Mouse (Mus musculus) midbrain, embryonic 16.5 days (tissue): ENCODE measurements around the gene Bloc1s4. TPM values are rescaled to one million over a fixed set of nuclear protein-coding genes. Genes with fewer than 3 reads are reported as not detected.

Source experiments
- ATAC-seq: fragments of 200-750 bp; cut with Nextera tagmentation; 2 replicates; pipeline ENCODE4 v1.8.0; 2017; ENCODE audit warnings: moderate TSS enrichment
- H3K27ac ChIP-seq: fragments of 300-500 bp; sonication (generic); 2 replicates; pipeline ENCODE4 v1.5.1; 2014; ENCODE audit warnings: mild to moderate bottlenecking, low read length, mixed read lengths
- H3K27me3 ChIP-seq: fragments of 300-500 bp; sonication (generic); 2 replicates; pipeline ENCODE4 v1.6.1; 2014; ENCODE audit warnings: low read depth, low read length, mixed read lengths; ENCODE audit not compliant: control insufficient read depth, insufficient read depth
- H3K36me3 ChIP-seq: fragments of 300-500 bp; sonication (generic); 2 replicates; pipeline ENCODE4 v1.6.1; 2014; ENCODE audit warnings: mild to moderate bottlenecking, low read length, moderate library complexity, mixed read lengths; ENCODE audit not compliant: control insufficient read depth, insufficient read depth
- H3K4me1 ChIP-seq: fragments of 300-500 bp; sonication (generic); 2 replicates; pipeline ENCODE4 v1.6.1; 2014; ENCODE audit warnings: mild to moderate bottlenecking, low read length, mixed read lengths; ENCODE audit not compliant: control insufficient read depth, insufficient read depth
- H3K4me2 ChIP-seq: fragments of 300-500 bp; sonication (generic); 2 replicates; pipeline ENCODE4 v1.6.1; 2014; ENCODE audit warnings: mild to moderate bottlenecking, low read length, mixed read lengths
- H3K4me3 ChIP-seq: fragments of 300-500 bp; sonication (generic); 2 replicates; pipeline ENCODE4 v1.5.1; 2014; ENCODE audit warnings: low read depth, mild to moderate bottlenecking, low read length, moderate library complexity, mixed read lengths
- H3K9ac ChIP-seq: fragments of 300-500 bp; sonication (generic); 2 replicates; pipeline ENCODE4 v1.6.1; 2014; ENCODE audit warnings: low read depth, low read length, mixed read lengths
- H3K9me3 ChIP-seq: fragments of 300-500 bp; sonication (generic); replicated peaks from 2 replicates; pipeline ENCODE4 v1.6.1; 2014; ENCODE audit warnings: mild to moderate bottlenecking, low read length, mixed read lengths; ENCODE audit not compliant: control insufficient read depth, poor library complexity, severe bottlenecking
- WGBS: fragments of 180-500 bp; shearing (Covaris S2); extraction: QIAGEN DNeasy Blood & Tissue Kit; methylation state at CpG from one replicate; pipeline ENCODE4 v1.1.7; 2014; 5-methylcytosine and 5-hydroxymethylcytosine counted together
- polyA plus RNA-seq: library from polyadenylated mRNA; unstranded; fragments of >200 nt; fragmentation: Nextera tagmentation; extraction: Ambion mirVana; gene quantifications from 2 replicates; pipeline ENCODE4 v1.2.1, GENCODE M21; 2015

Bloc1s4 gene
- polyA plus RNA-seq, 1 experiment from 2014 or later = 29.3 TPM

DNA sequence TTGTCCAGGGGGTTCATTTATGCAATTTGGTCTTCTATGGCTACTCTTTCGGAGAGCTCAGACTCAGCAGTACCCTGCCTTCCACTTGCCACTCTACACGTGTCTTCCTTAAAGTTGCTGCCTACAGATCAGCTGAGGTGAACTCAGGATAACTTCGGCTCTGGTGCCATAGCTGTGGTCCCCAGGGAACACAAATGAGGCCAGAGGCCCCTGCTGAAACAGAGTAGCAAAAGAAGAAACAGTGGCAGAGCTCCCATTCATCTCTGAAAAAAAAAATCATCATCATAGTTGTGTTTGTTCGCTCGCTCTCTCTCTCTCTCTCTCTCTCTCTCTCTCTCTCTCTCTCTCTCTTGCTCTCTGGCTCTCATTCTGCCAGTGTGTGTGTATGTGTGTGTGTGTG is 49.8 kb downstream of the Bloc1s4 start:
- Histone ChIP-seq H3K4me3 (no peak overlapping the region), H3K9ac (no peak overlapping the region), H3K4me1 (peaks cover 12% of the 10 kb centered on the region), H3K4me2 (no peak overlapping the region), H3K27me3 (no peaks in the 10 kb centered on the region), H3K27ac (no peak overlapping the region), H3K36me3 (no peaks in the 10 kb centered on the region), H3K9me3 (no peaks in the 10 kb centered on the region)
- 74% methylated on average over 5 of the region's 5 CpGs for WGBS
- no peak for ATAC-seq

DNA sequence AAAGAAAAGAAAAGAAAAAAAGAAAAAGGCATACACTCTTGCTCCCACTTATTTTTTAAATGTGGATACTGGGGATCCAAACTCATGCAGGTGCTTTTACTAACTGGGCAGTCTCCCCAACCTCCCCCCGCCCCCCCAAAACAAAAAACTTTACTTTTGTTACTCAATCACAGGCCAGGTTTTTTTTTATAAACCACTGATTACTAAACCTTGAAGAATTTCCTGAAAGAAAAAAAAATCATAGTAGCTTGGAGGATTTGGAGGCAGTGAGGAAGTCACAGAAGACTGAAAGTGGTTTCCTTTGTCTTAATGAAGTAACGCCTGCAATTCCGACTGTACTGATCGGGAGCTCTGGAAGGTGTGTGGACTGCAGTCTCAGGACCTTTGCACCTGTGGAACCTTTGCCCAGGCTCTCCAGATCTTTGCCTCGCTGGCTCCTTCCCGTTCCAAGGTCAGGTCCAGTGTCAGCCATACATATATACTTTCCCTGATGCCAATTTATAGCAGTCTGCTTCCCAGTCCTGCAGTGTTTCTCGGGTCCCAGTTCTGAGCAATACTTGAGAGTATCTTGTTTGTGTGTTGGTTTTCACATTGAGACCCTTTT is 50.3 kb downstream of the Bloc1s4 start:
- Histone ChIP-seq H3K4me2 (no peak overlapping the region), H3K4me1 (peaks cover 18% of the 10 kb centered on the region), H3K9me3 (no peaks in the 10 kb centered on the region), H3K27me3 (no peaks in the 10 kb centered on the region), H3K9ac (no peak overlapping the region), H3K36me3 (no peaks in the 10 kb centered on the region), H3K27ac (no peak overlapping the region), H3K4me3 (no peak overlapping the region)
- no peak for ATAC-seq
- 84% methylated on average over 7 of the region's 7 CpGs for WGBS

Other genes starting within 250 kb of the Bloc1s4 start
- gene Tbc1d14, start 155.4 kb downstream of the Bloc1s4 start, polyA plus RNA-seq = 74.6 and 76.1 TPM in 2 replicates
- 40.6 and 43.5 TPM in 2 replicates for gene D5Ertd579e, start 52.6 kb downstream of the Bloc1s4 start, polyA plus RNA-seq
- gene Mrfap1, start 48.1 kb upstream of the Bloc1s4 start, polyA plus RNA-seq = 278 and 289 TPM in 2 replicates
- gene Man2b2, start 82.0 kb upstream of the Bloc1s4 start, polyA plus RNA-seq = 11.5 and 11.6 TPM in 2 replicates
- gene Ppp2r2c, start 119.9 kb upstream of the Bloc1s4 start, polyA plus RNA-seq = 56.8 and 61.1 TPM in 2 replicates
- gene Wfs1, start 240.6 kb upstream of the Bloc1s4 start, polyA plus RNA-seq = 10.3 and 11.1 TPM in 2 replicates